Comparison of ENCODE assay signal across 8 mouse cellular contexts in the genomic region with DNA sequence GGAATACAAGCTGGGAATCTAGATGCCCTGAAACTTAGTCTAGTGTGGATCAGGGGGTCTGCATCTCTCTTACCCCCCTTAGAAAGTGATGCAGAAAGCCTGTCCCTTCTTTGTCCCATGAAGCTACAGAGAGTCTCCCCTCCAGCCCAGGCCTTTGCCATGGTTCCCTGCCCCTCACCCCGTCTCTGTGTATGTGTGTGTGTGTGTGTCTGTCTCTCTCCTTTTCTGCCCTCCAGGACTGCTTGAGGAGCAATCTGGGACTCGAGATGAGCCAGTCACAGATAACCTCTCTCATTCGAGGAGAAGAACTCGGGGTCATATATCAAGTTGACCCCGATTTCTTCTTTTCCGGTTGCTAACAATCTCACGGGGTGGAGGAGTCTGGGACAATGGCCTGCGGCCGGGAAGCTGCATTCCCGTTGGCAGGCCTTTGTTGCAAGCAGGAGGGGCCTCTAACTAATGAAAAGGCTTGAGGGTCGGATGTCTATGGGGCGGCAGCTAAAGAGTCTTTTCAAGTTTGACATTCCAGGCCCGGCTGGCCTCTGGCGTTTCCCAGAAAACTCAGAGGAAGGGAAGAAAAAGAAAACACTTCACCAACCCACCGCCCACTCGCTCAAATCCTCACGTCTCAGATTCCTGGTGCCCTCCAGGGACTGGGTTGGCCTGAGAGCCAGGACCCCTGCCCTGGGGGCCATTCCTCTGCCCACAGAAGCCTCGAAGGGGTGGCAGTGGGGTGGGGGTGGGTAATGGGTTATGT. TPM values are rescaled to one million over a fixed set of nuclear protein-coding genes. Genes with fewer than 3 reads are reported as not detected.
DNase-seq lines count a peak whose midpoint lies in the region; ATAC-seq and TF ChIP-seq lines count a peak whose summit lies in the region.

No protein-coding gene starts in this region.

- DNase-seq in heart, adult 8-10 months (ENCODE audit: low spot score), result no peak
- peak; percentile 76 for DNase-seq in 3T3-L1 (ENCODE audit: low read depth, low spot score)
- peak; percentile 78 for DNase-seq in embryonic facial prominence, embryonic 11.5 days (ENCODE audit: low spot score)
- no peak for DNase-seq in limb, embryonic 14.5 days (ENCODE audit: low spot score)
- no peak for DNase-seq in left cerebral cortex, adult 11 months (ENCODE audit: low spot score)
- no peak for DNase-seq in spleen, postnatal 4 days (ENCODE audit: low spot score in 2 of 2)
- no peak for DNase-seq in right cerebral cortex, postnatal 36 days (ENCODE audit: low spot score in 2 of 2)

- H3K4me2 ChIP-seq in heart, embryonic 11.5 days, result no peak overlapping the region
- H3K4me2 ChIP-seq in embryonic facial prominence, embryonic 11.5 days (ENCODE audit: low read depth, low read length), result 0 out of 2 replicates have a peak overlapping the region, but pooled peaks have one; percentile 22
- no peak overlapping the region for H3K4me2 ChIP-seq in limb, embryonic 14.5 days (replicated peaks; ENCODE audit: low read depth, low read length, severe bottlenecking)

- WGBS in heart, embryonic 11.5 days (ENCODE audit: insufficient replicate concordance), result 10% methylated on average over 18 of the region's 18 CpGs
- 2% methylated on average over 18 of the region's 18 CpGs for WGBS in embryonic facial prominence, embryonic 11.5 days
- WGBS in limb, embryonic 14.5 days, result 10% methylated on average over 18 of the region's 18 CpGs

- no peaks in the 10 kb centered on the region for H3K36me3 ChIP-seq in heart, embryonic 11.5 days (ENCODE audit: control insufficient read depth, insufficient read depth, low read length)
- H3K36me3 ChIP-seq in embryonic facial prominence, embryonic 11.5 days (replicated peaks; ENCODE audit: control insufficient read depth, insufficient read depth, low read depth, low read length), result no peaks in the 10 kb centered on the region
- no peaks in the 10 kb centered on the region for H3K36me3 ChIP-seq in limb, embryonic 14.5 days (ENCODE audit: control insufficient read depth, insufficient read depth, low read length)

- H3K4me1 ChIP-seq in heart, embryonic 11.5 days (ENCODE audit: control insufficient read depth, insufficient read depth, low read length), result peaks cover 31% of the 10 kb centered on the region
- H3K4me1 ChIP-seq in embryonic facial prominence, embryonic 11.5 days (ENCODE audit: control insufficient read depth, insufficient read depth, low read length), result peaks cover 5% of the 10 kb centered on the region; the same call in 1 of the 2 replicates
- peaks cover 21% of the 10 kb centered on the region for H3K4me1 ChIP-seq in limb, embryonic 14.5 days (ENCODE audit: control insufficient read depth, insufficient read depth, low read length)

- no peaks in the 10 kb centered on the region for H3K9me3 ChIP-seq in heart, embryonic 11.5 days (replicated peaks; ENCODE audit: control insufficient read depth, low read length)
- H3K9me3 ChIP-seq in embryonic facial prominence, embryonic 11.5 days (replicated peaks; ENCODE audit: control insufficient read depth, low read length), result no peaks in the 10 kb centered on the region
- no peaks in the 10 kb centered on the region for H3K9me3 ChIP-seq in limb, embryonic 14.5 days (ENCODE audit: control insufficient read depth, low read length)

- TF ChIP-seq POLR2A in limb, embryonic 14.5 days (IDR thresholded peaks at IDR 0.05; ENCODE audit: borderline replicate concordance, extremely low read depth, insufficient read depth, insufficient read length), result no peak

- peak overlapping the region; percentile 46; the same call in 1 of the 2 replicates for H3K9ac ChIP-seq in heart, embryonic 11.5 days (ENCODE audit: low read depth, low read length)
- H3K9ac ChIP-seq in embryonic facial prominence, embryonic 11.5 days (replicated peaks; ENCODE audit: low read length), result peak overlapping the region; percentile 23
- H3K9ac ChIP-seq in limb, embryonic 14.5 days (ENCODE audit: low read depth, low read length, severe bottlenecking), result peak overlapping the region; percentile 38; the same call in 1 of the 2 replicates

- H3K27ac ChIP-seq in heart, embryonic 11.5 days (ENCODE audit: low read depth, low read length), result peak overlapping the region; percentile 59
- peak overlapping the region; percentile 68 for H3K27ac ChIP-seq in embryonic facial prominence, embryonic 11.5 days (replicated peaks; ENCODE audit: low read depth, low read length)
- peak overlapping the region; percentile 48; the same call in 1 of the 2 replicates for H3K27ac ChIP-seq in limb, embryonic 14.5 days (replicated peaks; ENCODE audit: low read depth, low read length)

- H3K4me3 ChIP-seq in heart, embryonic 11.5 days (ENCODE audit: low read depth, low read length), result no peak overlapping the region
- H3K4me3 ChIP-seq in embryonic facial prominence, embryonic 11.5 days (ENCODE audit: low read depth, low read length), result no peak overlapping the region
- no peak overlapping the region for H3K4me3 ChIP-seq in limb, embryonic 14.5 days (replicated peaks; ENCODE audit: low read length)

- no peak; the same call in 1 of the 2 replicates for ATAC-seq in heart, embryonic 11.5 days (replicated peaks; ENCODE audit: insufficient number of reproducible peaks, low FRiP score, low TSS enrichment)
- 0 out of 2 replicates have a peak, but pooled peaks have one; percentile 40 for ATAC-seq in embryonic facial prominence, embryonic 11.5 days (replicated peaks; ENCODE audit: insufficient number of reproducible peaks, low FRiP score, low TSS enrichment, low read depth)
- ATAC-seq in limb, embryonic 14.5 days (ENCODE audit: low FRiP score, low read depth), result no peak; the same call in 1 of the 2 replicates

- H3K27me3 ChIP-seq in heart, embryonic 11.5 days (ENCODE audit: control insufficient read depth, insufficient read depth, low read length), result peaks cover 13% of the 10 kb centered on the region
- no peaks in the 10 kb centered on the region for H3K27me3 ChIP-seq in embryonic facial prominence, embryonic 11.5 days (ENCODE audit: control insufficient read depth, insufficient read depth, low read length)
- H3K27me3 ChIP-seq in limb, embryonic 14.5 days (ENCODE audit: control insufficient read depth, insufficient read depth, low read length), result no peaks in the 10 kb centered on the region

RNA-seq across cellular contexts. Expression of a gene that starts 5.5 kb away (rescaled TPM):
- 3.6 and 4.5 TPM in 2 replicates for polyA plus RNA-seq in heart, embryonic 11.5 days (2014; fragmentation: Nextera tagmentation; extraction: Ambion mirVana)
- total RNA-seq in heart, adult 8-10 months (2022), result 1 to 10 TPM; 3.8 to 6.2 (median 4.7) TPM
- 8.4 and 9.8 TPM in 2 replicates for polyA plus RNA-seq in embryonic facial prominence, embryonic 11.5 days (2014; fragmentation: Nextera tagmentation; extraction: Ambion mirVana)
- 18.4 and 21.3 TPM in 2 replicates for polyA plus RNA-seq in limb, embryonic 14.5 days (2012; rRNA removed)
- 6.4 and 8.6 TPM in 2 replicates for polyA plus RNA-seq in limb, embryonic 14.5 days (2014; fragmentation: Nextera tagmentation; extraction: Ambion mirVana)

RNA-seq across cellular contexts. Expression of a gene that starts 10.7 kb away (rescaled TPM):
- 26.5 and 27.4 TPM in 2 replicates for polyA plus RNA-seq in heart, embryonic 11.5 days (2014; fragmentation: Nextera tagmentation; extraction: Ambion mirVana)
- total RNA-seq in heart, adult 8-10 months (2022), result 10 to 100 TPM; 16.4 to 20.6 (median 19.2) TPM
- polyA plus RNA-seq in embryonic facial prominence, embryonic 11.5 days (2014; fragmentation: Nextera tagmentation; extraction: Ambion mirVana), result 33.7 and 34.7 TPM in 2 replicates
- polyA plus RNA-seq in limb, embryonic 14.5 days (2012; rRNA removed), result 36.2 and 41.7 TPM in 2 replicates
- polyA plus RNA-seq in limb, embryonic 14.5 days (2014; fragmentation: Nextera tagmentation; extraction: Ambion mirVana), result 30.5 and 35.9 TPM in 2 replicates

Comparison
In these comparisons a context has a peak if more than half of its experiments do, and no peak if none do; other contexts are left out.
1. DNase-seq: peak in 3T3-L1 (single experiment) and embryonic facial prominence, embryonic 11.5 days (single experiment); none in heart, adult 8-10 months (single experiment), limb, embryonic 14.5 days (single experiment), left cerebral cortex, adult 11 months (single experiment), spleen, postnatal 4 days (0 of 2) and right cerebral cortex, postnatal 36 days (0 of 2).
2. Peak in every context shown above with its lines, with median percentiles within 50 percentile points of each other: H3K27ac ChIP-seq and H3K9ac ChIP-seq.